Mouse (Mus musculus) thymus, adult 2 months (tissue): Measurements from ENCODE around the gene Ppm1l.

Experiments used
- CTCF ChIP-seq: fragments of 200-500 bp; IDR thresholded peaks from 2 replicates; pipeline ENCODE4 v1.5.1; 2012; ENCODE audit warnings: mild to moderate bottlenecking, control low read depth, low read length, moderate library complexity, borderline replicate concordance; ENCODE audit not compliant: control insufficient read depth, poor library complexity, insufficient read depth; ENCODE audit errors: extremely low read depth
- POLR2A ChIP-seq: fragments of 200-500 bp; IDR thresholded peaks from 2 replicates; pipeline ENCODE4 v1.6.1; 2012; ENCODE audit warnings: mild to moderate bottlenecking, low read length, control low read depth, moderate library complexity; ENCODE audit not compliant: control insufficient read depth, poor library complexity, insufficient read depth; ENCODE audit errors: extremely low read depth

GRCm38 (mm10) chr3:69469463-69470141 lies 152.9 kb downstream of the Ppm1l start:
- no peak for TF ChIP-seq POLR2A
- TF ChIP-seq CTCF = no peak
